Mouse (Mus musculus): ENCODE measurements around the gene Armc9. TPM values are rescaled to one million over a fixed set of nuclear protein-coding genes. Genes with fewer than 3 reads are reported as not detected.

Gene Armc9
- polyA plus RNA-seq, 1 experiment from 2014 or later = 31.9 TPM

- H3K9me3 ChIP-seq (ENCODE audit: control insufficient read depth, low read length) = no peaks in the 10 kb centered on the region
- no peak overlapping the region for H3K4me2 ChIP-seq (ENCODE audit: low read depth)
- H3K27me3 ChIP-seq (ENCODE audit: control insufficient read depth, insufficient read depth, low read length) = no peaks in the 10 kb centered on the region
- H3K27ac ChIP-seq (ENCODE audit: low read depth, low read length) = no peak overlapping the region
- peaks cover 3% of the 10 kb centered on the region; the same call in 1 of the 2 replicates for H3K36me3 ChIP-seq (ENCODE audit: control insufficient read depth, insufficient read depth, low read length)
- DNase-seq (ENCODE audit: low spot score) = no peak
- 90% methylated on average over 4 of the region's 4 CpGs for WGBS
- H3K4me3 ChIP-seq (ENCODE audit: low read depth, low read length) = no peak overlapping the region
- H3K4me1 ChIP-seq (ENCODE audit: control insufficient read depth, insufficient read depth, low read length) = no peaks in the 10 kb centered on the region
- no peak overlapping the region for H3K9ac ChIP-seq (ENCODE audit: low read length)
- ATAC-seq (ENCODE audit: insufficient read depth, low FRiP score, low TSS enrichment) = no peak
These were observed 11.4 kb upstream of the Armc9 start for GRCm38 (mm10) chr1:86143165-86143564.

- Histone ChIP-seq H3K9me3 (ENCODE audit: control insufficient read depth, low read length) (no peaks in the 10 kb centered on the region), H3K27me3 (ENCODE audit: control insufficient read depth, insufficient read depth, low read length) (no peaks in the 10 kb centered on the region), H3K4me1 (ENCODE audit: control insufficient read depth, insufficient read depth, low read length) (no peaks in the 10 kb centered on the region), H3K9ac (ENCODE audit: low read length) (no peak overlapping the region), H3K27ac (ENCODE audit: low read depth, low read length) (no peak overlapping the region), H3K4me2 (ENCODE audit: low read depth) (no peak overlapping the region), H3K36me3 (ENCODE audit: control insufficient read depth, insufficient read depth, low read length) (peaks cover 2% of the 10 kb centered on the region; the same call in 1 of the 2 replicates), H3K4me3 (ENCODE audit: low read depth, low read length) (no peak overlapping the region)
- DNase-seq (ENCODE audit: low spot score) = no peak
- ATAC-seq (ENCODE audit: insufficient read depth, low FRiP score, low TSS enrichment) = no peak
- WGBS = 81% methylated on average over 21 of the region's 21 CpGs
These were observed 10.3 kb upstream of the Armc9 start for GRCm38 (mm10) chr1:86144001-86144944.

DNA sequence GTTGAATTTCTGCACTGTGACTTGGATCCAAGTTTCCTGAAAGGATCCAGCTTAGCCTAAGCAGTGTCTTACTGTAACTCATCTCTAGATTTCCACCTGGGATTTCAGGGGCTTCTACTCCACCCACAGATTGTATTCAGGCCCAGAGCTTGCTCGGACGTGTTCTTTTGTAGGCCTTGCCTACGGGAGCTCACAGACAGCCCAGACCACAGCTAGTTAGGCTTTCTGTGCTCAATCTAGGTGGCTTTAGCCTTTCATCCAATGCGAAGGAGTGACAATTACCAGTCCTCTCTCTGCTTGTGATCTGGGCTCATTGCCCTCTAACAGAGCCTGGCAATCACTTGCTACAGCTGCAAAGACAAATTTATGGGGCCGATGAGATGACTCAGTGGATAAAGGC is 8.3 kb upstream of the Armc9 start:
- H3K9ac ChIP-seq (ENCODE audit: low read length) = no peak overlapping the region
- no peaks in the 10 kb centered on the region for H3K36me3 ChIP-seq (ENCODE audit: control insufficient read depth, insufficient read depth, low read length)
- ATAC-seq (ENCODE audit: insufficient read depth, low FRiP score, low TSS enrichment) = no peak
- no peak overlapping the region for H3K4me2 ChIP-seq (ENCODE audit: low read depth)
- 75% methylated on average over 5 of the region's 5 CpGs for WGBS
- no peaks in the 10 kb centered on the region for H3K4me1 ChIP-seq (ENCODE audit: control insufficient read depth, insufficient read depth, low read length)
- H3K4me3 ChIP-seq (ENCODE audit: low read depth, low read length) = no peak overlapping the region
- DNase-seq (ENCODE audit: low spot score) = no peak
- no peak overlapping the region for H3K27ac ChIP-seq (ENCODE audit: low read depth, low read length)
- H3K9me3 ChIP-seq (ENCODE audit: control insufficient read depth, low read length) = no peaks in the 10 kb centered on the region
- H3K27me3 ChIP-seq (ENCODE audit: control insufficient read depth, insufficient read depth, low read length) = no peaks in the 10 kb centered on the region

DNA sequence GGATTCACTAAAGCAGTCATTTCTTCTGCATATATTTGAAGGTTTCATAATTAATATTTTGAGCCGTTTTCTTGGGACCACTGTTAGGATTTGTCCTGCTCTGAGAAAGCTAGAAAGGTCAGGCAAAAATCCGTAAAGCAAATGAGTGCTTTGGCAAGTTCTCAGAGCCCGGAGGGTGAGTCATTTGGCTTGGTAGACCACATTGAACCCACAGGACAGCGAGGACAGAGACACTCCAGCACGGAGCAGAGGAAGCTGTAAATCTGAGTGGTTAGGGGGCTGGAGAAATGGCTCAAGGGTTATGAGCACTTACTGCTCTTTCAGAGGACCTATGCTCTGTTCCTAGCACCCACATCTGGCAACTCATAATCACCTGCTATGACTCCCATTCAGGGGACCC is 7.0 kb upstream of the Armc9 start:
- Histone ChIP-seq H3K9ac (ENCODE audit: low read length) (no peak overlapping the region), H3K4me2 (ENCODE audit: low read depth) (no peak overlapping the region), H3K27me3 (ENCODE audit: control insufficient read depth, insufficient read depth, low read length) (no peaks in the 10 kb centered on the region), H3K4me1 (ENCODE audit: control insufficient read depth, insufficient read depth, low read length) (no peaks in the 10 kb centered on the region), H3K27ac (ENCODE audit: low read depth, low read length) (no peak overlapping the region), H3K36me3 (ENCODE audit: control insufficient read depth, insufficient read depth, low read length) (no peaks in the 10 kb centered on the region), H3K9me3 (ENCODE audit: control insufficient read depth, low read length) (no peaks in the 10 kb centered on the region), H3K4me3 (ENCODE audit: low read depth, low read length) (no peak overlapping the region)
- ATAC-seq (ENCODE audit: insufficient read depth, low FRiP score, low TSS enrichment) (no peak), DNase-seq (ENCODE audit: low spot score) (no peak)
- WGBS = 82% methylated on average over 5 of the region's 5 CpGs

DNA sequence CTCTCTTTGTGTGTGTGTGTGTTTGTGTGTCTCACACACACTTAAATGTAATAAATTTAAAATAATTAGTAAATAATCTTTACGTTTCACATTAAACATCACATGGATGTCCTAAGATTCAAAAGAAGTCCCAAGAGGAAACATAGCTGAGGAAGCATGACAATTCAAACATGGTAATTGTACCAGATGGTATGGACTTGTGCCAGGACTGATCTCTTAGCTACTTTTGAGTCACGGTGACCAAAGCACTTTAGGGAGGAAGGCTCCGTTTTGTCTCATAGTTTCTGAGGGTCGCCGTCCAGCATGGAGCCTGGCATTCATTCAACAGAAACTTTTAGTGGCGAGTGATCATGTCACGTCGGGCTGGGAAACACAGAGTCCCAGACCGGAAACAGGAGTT is 6.4 kb upstream of the Armc9 start:
- Histone ChIP-seq H3K4me2 (ENCODE audit: low read depth) (no peak overlapping the region), H3K4me1 (ENCODE audit: control insufficient read depth, insufficient read depth, low read length) (no peaks in the 10 kb centered on the region), H3K9ac (ENCODE audit: low read length) (no peak overlapping the region), H3K27me3 (ENCODE audit: control insufficient read depth, insufficient read depth, low read length) (no peaks in the 10 kb centered on the region), H3K9me3 (ENCODE audit: control insufficient read depth, low read length) (no peaks in the 10 kb centered on the region), H3K27ac (ENCODE audit: low read depth, low read length) (no peak overlapping the region), H3K36me3 (ENCODE audit: control insufficient read depth, insufficient read depth, low read length) (no peaks in the 10 kb centered on the region), H3K4me3 (ENCODE audit: low read depth, low read length) (no peak overlapping the region)
- ATAC-seq (ENCODE audit: insufficient read depth, low FRiP score, low TSS enrichment) (no peak), DNase-seq (ENCODE audit: low spot score) (no peak)
- WGBS = 86% methylated on average over 9 of the region's 9 CpGs

- 91% methylated on average over 6 of the region's 6 CpGs for WGBS
- Histone ChIP-seq H3K4me1 (ENCODE audit: control insufficient read depth, insufficient read depth, low read length) (peaks cover 8% of the 10 kb centered on the region), H3K27me3 (ENCODE audit: control insufficient read depth, insufficient read depth, low read length) (no peaks in the 10 kb centered on the region), H3K4me3 (ENCODE audit: low read depth, low read length) (no peak overlapping the region), H3K9me3 (ENCODE audit: control insufficient read depth, low read length) (no peaks in the 10 kb centered on the region), H3K27ac (ENCODE audit: low read depth, low read length) (no peak overlapping the region), H3K36me3 (ENCODE audit: control insufficient read depth, insufficient read depth, low read length) (no peaks in the 10 kb centered on the region), H3K9ac (ENCODE audit: low read length) (no peak overlapping the region), H3K4me2 (ENCODE audit: low read depth) (no peak overlapping the region)
- ATAC-seq (ENCODE audit: insufficient read depth, low FRiP score, low TSS enrichment) (no peak), DNase-seq (ENCODE audit: low spot score) (no peak)
These were observed 3.7 kb upstream of the Armc9 start for GRCm38 (mm10) chr1:86150929-86151328.

- ATAC-seq (ENCODE audit: insufficient read depth, low FRiP score, low TSS enrichment) (no peak), DNase-seq (ENCODE audit: low spot score) (no peak)
- 89% methylated on average over 7 of the region's 7 CpGs for WGBS
- no peaks in the 10 kb centered on the region for H3K27me3 ChIP-seq (ENCODE audit: control insufficient read depth, insufficient read depth, low read length)
- no peak overlapping the region for H3K9ac ChIP-seq (ENCODE audit: low read length)
- H3K4me2 ChIP-seq (ENCODE audit: low read depth) = no peak overlapping the region
- no peak overlapping the region for H3K27ac ChIP-seq (ENCODE audit: low read depth, low read length)
- no peak overlapping the region for H3K4me3 ChIP-seq (ENCODE audit: low read depth, low read length)
- H3K4me1 ChIP-seq (ENCODE audit: control insufficient read depth, insufficient read depth, low read length) = peaks cover 8% of the 10 kb centered on the region
- no peaks in the 10 kb centered on the region for H3K9me3 ChIP-seq (ENCODE audit: control insufficient read depth, low read length)
- H3K36me3 ChIP-seq (ENCODE audit: control insufficient read depth, insufficient read depth, low read length) = no peaks in the 10 kb centered on the region
These were observed 3.2 kb upstream of the Armc9 start for GRCm38 (mm10) chr1:86151376-86151775.

DNA sequence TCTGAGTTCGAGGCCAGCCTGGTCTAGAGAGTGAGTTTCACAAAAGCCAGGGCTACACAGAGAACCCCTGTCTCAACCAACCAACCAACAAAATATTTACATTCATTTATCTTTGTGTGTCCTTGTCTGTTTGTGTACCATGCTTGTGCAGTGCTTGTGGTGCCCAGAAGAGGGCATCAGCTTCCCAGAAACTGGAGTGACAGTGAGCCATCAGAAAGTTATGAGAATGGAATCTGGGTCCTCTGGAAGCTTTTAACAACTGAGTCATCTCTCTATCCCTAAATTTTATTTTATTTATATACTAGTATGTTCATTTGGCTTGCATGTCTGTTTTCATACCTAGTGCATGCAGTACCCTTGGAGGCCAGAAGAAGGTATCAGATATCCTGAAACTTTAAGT is 2.0 kb upstream of the Armc9 start:
- Histone ChIP-seq H3K4me2 (ENCODE audit: low read depth) (no peak overlapping the region), H3K27me3 (ENCODE audit: control insufficient read depth, insufficient read depth, low read length) (no peaks in the 10 kb centered on the region), H3K4me1 (ENCODE audit: control insufficient read depth, insufficient read depth, low read length) (peaks cover 8% of the 10 kb centered on the region), H3K9me3 (ENCODE audit: control insufficient read depth, low read length) (no peaks in the 10 kb centered on the region), H3K9ac (ENCODE audit: low read length) (no peak overlapping the region), H3K4me3 (ENCODE audit: low read depth, low read length) (no peak overlapping the region), H3K27ac (ENCODE audit: low read depth, low read length) (no peak overlapping the region), H3K36me3 (ENCODE audit: control insufficient read depth, insufficient read depth, low read length) (no peaks in the 10 kb centered on the region)
- ATAC-seq (ENCODE audit: insufficient read depth, low FRiP score, low TSS enrichment) = no peak
- WGBS = 83% methylated on average over 1 of the region's 1 CpGs
- DNase-seq (ENCODE audit: low spot score) = no peak

DNA sequence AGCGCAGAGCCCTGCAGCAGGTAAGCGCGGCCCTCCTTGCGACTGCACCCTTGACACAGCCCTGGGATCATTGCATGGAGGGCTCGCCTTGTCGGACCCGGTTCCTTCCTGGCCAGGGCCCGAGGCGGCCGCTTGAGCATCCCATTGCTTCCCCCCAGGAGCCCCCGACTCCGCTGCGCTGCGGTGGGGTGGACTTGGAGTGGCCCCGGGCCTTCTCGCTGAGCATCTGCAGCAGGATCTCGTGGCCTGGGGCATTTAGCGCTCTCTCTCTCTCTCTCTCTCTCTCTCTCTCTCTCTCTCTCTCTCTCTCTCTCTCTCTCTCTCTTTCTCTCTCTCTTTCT is 214 bp downstream of the Armc9 start:
- peak overlapping the region; percentile 63 for H3K4me2 ChIP-seq (ENCODE audit: low read depth)
- peaks cover 8% of the 10 kb centered on the region for H3K4me1 ChIP-seq (ENCODE audit: control insufficient read depth, insufficient read depth, low read length)
- DNase-seq (ENCODE audit: low spot score) (no peak), ATAC-seq (ENCODE audit: insufficient read depth, low FRiP score, low TSS enrichment) (no peak)
- H3K9me3 ChIP-seq (ENCODE audit: control insufficient read depth, low read length) = no peaks in the 10 kb centered on the region
- 0% methylated on average over 18 of the region's 18 CpGs for WGBS
- H3K36me3 ChIP-seq (ENCODE audit: control insufficient read depth, insufficient read depth, low read length) = no peaks in the 10 kb centered on the region
- H3K27me3 ChIP-seq (ENCODE audit: control insufficient read depth, insufficient read depth, low read length) = no peaks in the 10 kb centered on the region
- peak overlapping the region; percentile 71 for H3K9ac ChIP-seq (ENCODE audit: low read length)
- peak overlapping the region; percentile 80 for H3K4me3 ChIP-seq (ENCODE audit: low read depth, low read length)
- no peak overlapping the region for H3K27ac ChIP-seq (ENCODE audit: low read depth, low read length)

Measured in neural tube, embryonic 11.5 days (tissue).